Mouse (Mus musculus) testis, adult 10 weeks (tissue): ENCODE measurements around the gene Nat8f5. TPM values are rescaled to one million over a fixed set of nuclear protein-coding genes. Genes with fewer than 3 reads are reported as not detected.

Experiments used
- polyA plus RNA-seq: library from polyadenylated mRNA; stranded (reverse); fragments of 350-450 nt; fragmentation: Illumina TruSeq; extraction: RNeasy Lipid Tissue Mini Kit (QIAGEN cat#74804); gene quantifications from one replicate; pipeline ENCODE4 v1.2.3, GENCODE M21; 2014; ENCODE audit warnings: low read depth, low replicate concordance

Gene Nat8f5
- polyA plus RNA-seq, result 3.1 TPM

GRCm38 (mm10) chr6:85820837-85821236, at the start of gene Nat8f5, which contains the start of gene Nat8f6:
TSS of gene Nat8f5 (minus strand) at chr6:85820972.
TSS of gene Nat8f6 (minus strand) at chr6:85820954.

DNA sequence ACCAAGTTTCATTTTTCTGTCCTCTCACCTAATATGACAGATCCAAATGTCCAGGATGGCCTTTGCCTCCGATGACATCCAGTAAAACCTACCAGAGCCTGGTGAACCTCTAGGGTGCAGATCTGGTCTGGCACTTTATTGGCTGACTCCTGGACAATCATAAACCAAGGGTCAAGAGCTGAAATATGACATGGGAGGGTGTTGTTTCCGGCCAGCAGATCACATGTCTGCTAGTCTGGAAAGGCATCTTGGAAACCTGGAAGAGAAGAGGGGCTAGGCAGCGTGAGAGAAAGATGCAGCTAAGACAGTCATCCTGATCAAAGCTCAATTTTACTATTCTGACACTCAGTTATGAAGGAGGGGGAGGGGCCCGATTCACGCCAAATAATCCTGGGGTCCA, 48.2 kb upstream of the Nat8f5 start, which contains the start of gene Nat8f2:
Nat8f2 (minus strand) TSS at position 153 of the 400 bp plus-strand sequence.

DNA sequence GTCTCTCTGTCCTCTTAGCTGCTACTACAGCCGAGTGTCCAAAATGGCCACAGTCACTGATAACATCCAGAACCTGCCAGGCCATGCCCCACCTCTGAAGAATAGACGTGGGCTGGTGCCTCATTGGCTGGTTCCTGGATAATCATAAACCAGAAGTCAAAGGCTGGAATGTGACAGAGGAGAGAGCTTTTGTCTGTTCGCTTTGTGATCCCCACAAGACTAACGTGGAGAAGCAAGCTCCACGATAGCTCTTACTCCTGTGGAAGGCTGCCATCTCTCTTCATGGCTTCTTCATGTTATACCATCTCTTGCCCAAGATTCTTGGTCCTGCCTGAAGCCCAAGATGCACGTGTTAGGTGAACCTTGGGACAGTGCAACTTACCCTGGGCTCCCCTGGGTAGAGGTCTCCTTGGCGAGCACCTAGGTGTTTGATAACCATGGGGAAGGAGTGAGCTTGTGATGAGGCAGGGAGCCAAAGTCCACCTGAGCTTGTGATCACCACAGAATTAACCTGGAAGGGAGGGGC, 11.1 kb upstream of the Nat8f5 start, which contains the start of gene Nat8:
Nat8 (minus strand) TSS at position 287 of the 526 bp plus-strand sequence.

Other genes with a start within 250 kb of the Nat8f5 start
- 117 TPM for gene Alms1, start 233.4 kb downstream of the Nat8f5 start, polyA plus RNA-seq
- not detected for gene Nat8f7, start 107.8 kb downstream of the Nat8f5 start, polyA plus RNA-seq
- gene Nat8f3, start 55.2 kb downstream of the Nat8f5 start, polyA plus RNA-seq, result not detected
- 0.17 TPM for gene Nat8f6, start within 50 bp of the Nat8f5 start, polyA plus RNA-seq
- 1.7 TPM for gene Nat8, start 11.1 kb upstream of the Nat8f5 start, polyA plus RNA-seq
- 0.52 TPM for gene Nat8f2, start 48.2 kb upstream of the Nat8f5 start, polyA plus RNA-seq
- gene Nat8f4, start 83.9 kb upstream of the Nat8f5 start, polyA plus RNA-seq, result 42.3 TPM
- gene Tprkb, start 90.9 kb upstream of the Nat8f5 start, polyA plus RNA-seq, result 27.9 TPM
- gene Nat8f1, start 94.7 kb upstream of the Nat8f5 start, polyA plus RNA-seq, result 1.4 TPM
- 87.9 TPM for gene Dusp11, start 140.7 kb upstream of the Nat8f5 start, polyA plus RNA-seq
- 1.4 TPM for gene Figla, start 195.2 kb upstream of the Nat8f5 start, polyA plus RNA-seq
- gene Add2, start 207.7 kb upstream of the Nat8f5 start, polyA plus RNA-seq, result 0.38 TPM